Mouse (Mus musculus) hindbrain, embryonic 10.5 days (tissue): ENCODE measurements around the gene Phlda2. TPM values are rescaled to one million over a fixed set of nuclear protein-coding genes. Genes with fewer than 3 reads are reported as not detected.

Experiments used
- polyA plus RNA-seq: library from polyadenylated mRNA; unstranded; fragments of >200 nt; fragmentation: Nextera tagmentation; extraction: Ambion mirVana; gene quantifications from 2 replicates; pipeline ENCODE4 v1.2.1, GENCODE M21; 2016

Gene Phlda2
- polyA plus RNA-seq, 1 experiment from 2014 or later = 0.92 TPM

Other genes with a start within 250 kb of the Phlda2 start
- gene Cdkn1c, start 42.1 kb downstream of the Phlda2 start, polyA plus RNA-seq = 438 and 682 TPM in 2 replicates
- gene Slc22a18, start 29.4 kb downstream of the Phlda2 start, polyA plus RNA-seq = 0.39 and 0.58 TPM in 2 replicates
- gene Nap1l4, start 46.0 kb upstream of the Phlda2 start, polyA plus RNA-seq = 365 and 372 TPM in 2 replicates
- gene Cars, start 96.9 kb upstream of the Phlda2 start, polyA plus RNA-seq = 75.5 and 77.0 TPM in 2 replicates
- gene Tnfrsf26, start 125.6 kb upstream of the Phlda2 start, polyA plus RNA-seq = 0.18 and 0.31 TPM in 2 replicates
- 8.3 and 9.7 TPM in 2 replicates for gene Tnfrsf22, start 146.5 kb upstream of the Phlda2 start, polyA plus RNA-seq
- gene Tnfrsf23, start 182.7 kb upstream of the Phlda2 start, polyA plus RNA-seq = 0.30 and 0.50 TPM in 2 replicates